Mouse (Mus musculus) right cerebral cortex, postnatal 4 days (tissue): ENCODE measurements around the gene Spink8.
A peak's percentile ranks its signal among the peaks of the same experiment; 100 is the strongest.

ENCODE experiments used
- DNase-seq: peaks from one replicate; pipeline ENCODE4 v3.0.0-alpha.2; 2022

Gene Spink8

DNA sequence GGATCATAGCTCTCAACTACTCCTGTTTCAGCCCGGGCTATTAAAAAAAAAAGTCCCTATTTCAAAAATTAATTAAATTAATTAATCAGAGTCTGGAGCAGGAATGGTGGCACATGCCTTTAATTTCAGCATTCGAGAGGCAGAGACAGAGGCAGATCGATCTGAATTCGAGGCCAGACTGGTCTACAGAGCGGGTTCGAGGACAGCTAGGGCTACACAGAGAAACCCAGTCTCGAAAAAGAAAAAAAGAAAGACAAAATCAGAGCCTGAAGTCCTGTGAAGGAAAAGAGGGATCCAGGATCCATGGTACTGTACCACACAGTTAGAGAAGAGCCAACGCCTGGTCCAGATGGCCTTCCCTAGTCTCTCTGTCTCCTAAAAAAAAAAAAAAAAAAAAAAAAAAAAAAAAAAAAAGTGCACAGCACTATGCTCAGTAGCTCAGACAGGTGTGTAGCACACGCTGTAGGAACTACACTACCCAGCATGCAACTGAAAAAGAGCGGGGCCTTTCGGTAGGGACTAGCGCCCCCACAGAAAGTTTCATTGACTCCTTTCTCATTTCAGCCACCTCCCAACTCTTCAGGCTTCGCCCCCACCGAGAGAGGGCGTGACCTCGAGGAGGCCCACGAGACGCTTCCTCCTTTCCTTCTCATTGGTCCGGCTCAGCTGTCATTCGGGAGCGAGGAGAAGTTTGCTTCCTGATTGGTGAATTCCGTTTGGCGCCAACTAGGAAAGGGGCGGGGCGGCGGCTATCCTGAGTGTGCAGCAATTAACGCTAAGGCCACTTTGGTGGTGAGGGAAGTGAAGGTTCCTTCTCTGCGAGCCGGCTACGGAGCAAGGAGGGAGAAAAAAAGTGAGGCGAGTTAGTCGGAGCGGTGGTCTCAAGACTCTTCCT is 63.0 kb downstream of the Spink8 start, which contains the start of gene Cdc25a:
Cdc25a (plus strand) TSS at position 783 of the 895 bp plus-strand sequence.
- peak; percentile 94 for DNase-seq

DNA sequence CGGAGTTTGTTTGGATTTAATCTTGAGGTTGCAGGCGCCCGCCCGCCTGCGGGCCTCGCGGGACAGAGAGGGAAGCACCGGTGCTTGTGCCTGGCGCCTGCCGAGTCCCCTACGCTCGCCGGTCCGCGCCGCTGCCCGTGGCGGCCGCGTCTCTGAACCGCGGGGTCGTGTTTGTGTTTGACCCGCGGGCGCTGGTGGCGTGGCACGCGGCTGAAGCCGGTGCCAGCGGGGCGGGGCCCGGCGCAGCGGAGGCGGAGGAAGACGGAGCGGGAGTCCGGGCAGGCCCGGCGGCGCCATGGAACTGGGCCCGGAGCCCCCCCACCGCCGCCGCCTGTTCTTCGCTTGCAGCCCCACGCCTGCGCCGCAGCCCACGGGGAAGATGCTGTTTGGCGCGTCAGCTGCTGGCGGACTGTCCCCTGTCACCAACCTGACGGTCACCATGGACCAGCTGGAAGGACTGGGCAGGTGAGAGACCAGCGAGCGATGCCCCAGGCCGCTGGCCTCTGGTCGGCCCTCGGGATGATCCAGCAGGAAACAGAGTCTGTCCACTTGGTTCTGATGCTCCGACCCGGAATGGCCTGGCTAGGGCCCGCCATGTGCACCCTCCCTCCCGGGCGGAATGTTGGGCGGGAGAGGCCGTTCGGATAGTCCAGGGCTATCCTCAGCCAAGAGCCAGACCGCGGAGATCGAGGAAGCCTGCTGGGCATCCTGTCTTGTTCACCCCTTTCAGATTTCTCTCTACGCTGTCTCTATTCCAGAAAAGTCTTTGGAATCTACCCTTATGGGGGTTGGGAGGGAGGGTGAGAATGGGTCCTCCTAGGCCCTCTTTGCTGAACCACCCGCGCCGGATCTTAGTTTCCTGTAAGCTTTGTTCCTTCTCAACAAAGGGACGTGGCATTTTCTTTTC is 63.9 kb downstream of the Spink8 start:
- DNase-seq, result peak; percentile 65
